Mouse (Mus musculus): ENCODE measurements at regions not wholly inside any gene's neighbourhood (a gene's known extent, or its start where the extent isn't known, plus 50 kb on each side); places are given as distances from the start of the nearest gene placed in this dataset.

GRCm38 (mm10) chr12:26086414-26086813, 328.6 kb downstream of the Rnf144a start:
- H3K9me3 ChIP-seq (replicated peaks; ENCODE audit: low read length): peaks cover 5% of the 10 kb centered on the region
- DNase-seq (ENCODE audit: extremely low read depth): no peak
- no peak overlapping the region for H3K4me3 ChIP-seq (replicated peaks in 1 of 3; ENCODE audit: low read depth in 2 of 3, low read length in 2 of 3, poor library complexity in 1 of 3)
- no peaks in the 10 kb centered on the region for H3K79me2 ChIP-seq (replicated peaks; ENCODE audit: control insufficient read depth, extremely low read depth, insufficient read depth, poor library complexity, severe bottlenecking)
- in situ Hi-C loops (cut with MboI; ENCODE audit: low pct_ligation_motif_present, low pct_unique_long_range_greater_than_20kb, low sequenced_read_pairs) (no loop called here), dilution Hi-C loops (cut with MboI; ENCODE audit: extremely low pct_ligation_motif_present, extremely low pct_unique_long_range_greater_than_20kb, low sequenced_read_pairs) (no loop called here)
- no peak overlapping the region for H3K4me2 ChIP-seq (ENCODE audit: insufficient read depth, low read depth, poor library complexity, severe bottlenecking)
- peaks cover 9 to 14% of the 10 kb centered on the region in 2 experiments; a peak in 2 of 4 replicates for H3K4me1 ChIP-seq (ENCODE audit: control insufficient read depth in 1 of 2, insufficient read depth in 2 of 2)
- no peak overlapping the region for H3K9ac ChIP-seq (ENCODE audit: insufficient read depth, low read depth)
- no peaks in the 10 kb centered on the region for H3K36me3 ChIP-seq (replicated peaks in 1 of 2; ENCODE audit: control insufficient read depth in 1 of 2, insufficient read depth in 1 of 2, low read length in 1 of 2)
- H3K27ac ChIP-seq (ENCODE audit: insufficient read depth, low read depth): no peak overlapping the region
- H3K27me3 ChIP-seq (replicated peaks): no peaks in the 10 kb centered on the region
- TF ChIP-seq BHLHE40 (IDR thresholded peaks at IDR 0.05; ENCODE audit: low read depth, low read length) (no peak), MAX (IDR thresholded peaks at IDR 0.05; ENCODE audit: low read length) (no peak), ZNF384 (IDR thresholded peaks at IDR 0.05; ENCODE audit: low read depth, low read length) (no peak), MXI1 (IDR thresholded peaks at IDR 0.05; ENCODE audit: low read depth, low read length) (no peak), NRF1 (IDR thresholded peaks at IDR 0.05; ENCODE audit: low read depth, low read length) (no peak), ZKSCAN1 (IDR thresholded peaks at IDR 0.05; ENCODE audit: borderline replicate concordance, low read depth, low read length) (no peak), PAX5 (IDR thresholded peaks at IDR 0.05; ENCODE audit: low read length) (no peak), USF2 (conservative IDR thresholded peaks at IDR 0.05; ENCODE audit: low read depth, low read length) (no peak), MAFK (IDR thresholded peaks at IDR 0.05; ENCODE audit: insufficient replicate concordance, low read length) (no peak), NELFE (IDR thresholded peaks at IDR 0.05; ENCODE audit: low read depth, low read length) (no peak)

GRCm38 (mm10) chr12:26079061-26079625, 335.9 kb downstream of the Rnf144a start:
- Histone ChIP-seq H3K9me3 (replicated peaks; ENCODE audit: low read length) (peaks cover 5% of the 10 kb centered on the region), H3K36me3 (replicated peaks in 1 of 2; ENCODE audit: control insufficient read depth in 1 of 2, insufficient read depth in 1 of 2, low read length in 1 of 2) (no peaks in the 10 kb centered on the region), H3K9ac (ENCODE audit: insufficient read depth, low read depth) (no peak overlapping the region), H3K27ac (ENCODE audit: insufficient read depth, low read depth) (no peak overlapping the region), H3K79me2 (replicated peaks; ENCODE audit: control insufficient read depth, extremely low read depth, insufficient read depth, poor library complexity, severe bottlenecking) (no peaks in the 10 kb centered on the region), H3K4me2 (ENCODE audit: insufficient read depth, low read depth, poor library complexity, severe bottlenecking) (no peak overlapping the region), H3K4me1 (ENCODE audit: control insufficient read depth in 1 of 2, insufficient read depth in 2 of 2) (no peaks in the 10 kb centered on the region), H3K4me3 (replicated peaks in 1 of 3; ENCODE audit: low read depth in 2 of 3, low read length in 2 of 3, poor library complexity in 1 of 3) (no peak overlapping the region), H3K27me3 (replicated peaks) (no peaks in the 10 kb centered on the region)
- in situ Hi-C loops (cut with MboI; ENCODE audit: low pct_ligation_motif_present, low pct_unique_long_range_greater_than_20kb, low sequenced_read_pairs) (loop anchor here (10.0 kb wide), 1 partner anchor 984 kb away; the partner anchor contains the start of gene Id2), dilution Hi-C loops (cut with MboI; ENCODE audit: extremely low pct_ligation_motif_present, extremely low pct_unique_long_range_greater_than_20kb, low sequenced_read_pairs) (no loop called here)
- TF ChIP-seq NELFE (IDR thresholded peaks at IDR 0.05; ENCODE audit: low read depth, low read length) (no peak), ELF1 (IDR thresholded peaks at IDR 0.05; ENCODE audit: low read depth, low read length) (no peak), IRF4 (IDR thresholded peaks at IDR 0.05; ENCODE audit: low read depth, low read length) (no peak), HCFC1 (IDR thresholded peaks at IDR 0.05; ENCODE audit: low read depth, low read length) (no peak), RCOR1 (conservative IDR thresholded peaks at IDR 0.05; ENCODE audit: low read depth, low read length) (no peak), MAX (IDR thresholded peaks at IDR 0.05; ENCODE audit: low read length) (no peak)
- no peak for DNase-seq (ENCODE audit: extremely low read depth)
